Mouse (Mus musculus) hindlimb bud, embryonic 11.5 days (tissue): ENCODE measurements at regions not wholly inside any gene's neighbourhood (a gene's known extent, or its start where the extent isn't known, plus 50 kb on each side); places are given as distances from the start of the nearest gene placed in this dataset.

Experiments
- DNase-seq: peaks from one replicate; pipeline ENCODE4 v3.0.0-alpha.2; 2012; ENCODE audit warnings: low read depth, low spot score; ENCODE audit errors: extremely low spot score

GRCm38 (mm10) chr17:84888525-84888924 lies 68.0 kb upstream of the Ppm1b start:
- DNase-seq: no peak

DNA sequence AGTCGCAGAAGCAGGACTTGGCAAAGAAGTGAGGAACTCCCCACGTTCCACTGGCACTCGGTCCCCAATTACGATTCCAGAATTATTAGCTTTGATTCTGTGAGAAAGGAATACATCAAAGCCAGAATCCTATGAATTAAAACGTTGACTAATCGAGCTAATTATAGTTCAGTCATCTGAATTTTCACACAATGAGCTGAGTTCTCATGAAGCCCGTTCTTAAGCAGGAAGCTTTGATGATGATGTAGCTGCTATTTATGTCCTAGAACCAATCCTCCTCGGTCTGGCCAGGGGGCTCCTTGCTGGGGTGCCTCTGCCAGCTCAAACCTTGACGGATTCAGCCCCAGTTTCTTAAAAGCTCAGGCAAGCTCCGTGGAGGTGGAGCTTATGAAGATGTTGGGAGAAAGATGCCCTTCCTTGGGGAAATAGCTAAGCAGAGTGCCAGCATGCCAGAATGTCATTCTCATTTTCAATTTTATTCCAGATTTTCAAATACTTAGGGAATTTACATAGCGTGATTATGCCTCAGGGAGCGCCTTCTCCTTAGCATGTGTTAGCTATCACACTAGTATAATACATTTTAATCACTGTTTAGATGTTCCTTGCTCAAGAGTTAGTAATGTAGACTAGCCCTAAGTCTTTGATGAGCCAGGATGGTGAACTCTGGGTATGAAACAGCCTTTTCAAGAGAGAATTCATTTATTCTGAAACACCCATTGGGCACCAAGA lies 65.5 kb upstream of the Ppm1b start:
- DNase-seq: no peak

GRCm38 (mm10) chr17:84893273-84894033 lies 63.1 kb upstream of the Ppm1b start:
- DNase-seq: no peak

- DNase-seq: no peak
These were observed 61.0 kb upstream of the Ppm1b start for GRCm38 (mm10) chr17:84895526-84895925.

GRCm38 (mm10) chr17:84896572-84896971 lies 60.0 kb upstream of the Ppm1b start:
- DNase-seq: no peak

- DNase-seq: no peak
These were observed 58.1 kb upstream of the Ppm1b start for GRCm38 (mm10) chr17:84898407-84898806.

DNA sequence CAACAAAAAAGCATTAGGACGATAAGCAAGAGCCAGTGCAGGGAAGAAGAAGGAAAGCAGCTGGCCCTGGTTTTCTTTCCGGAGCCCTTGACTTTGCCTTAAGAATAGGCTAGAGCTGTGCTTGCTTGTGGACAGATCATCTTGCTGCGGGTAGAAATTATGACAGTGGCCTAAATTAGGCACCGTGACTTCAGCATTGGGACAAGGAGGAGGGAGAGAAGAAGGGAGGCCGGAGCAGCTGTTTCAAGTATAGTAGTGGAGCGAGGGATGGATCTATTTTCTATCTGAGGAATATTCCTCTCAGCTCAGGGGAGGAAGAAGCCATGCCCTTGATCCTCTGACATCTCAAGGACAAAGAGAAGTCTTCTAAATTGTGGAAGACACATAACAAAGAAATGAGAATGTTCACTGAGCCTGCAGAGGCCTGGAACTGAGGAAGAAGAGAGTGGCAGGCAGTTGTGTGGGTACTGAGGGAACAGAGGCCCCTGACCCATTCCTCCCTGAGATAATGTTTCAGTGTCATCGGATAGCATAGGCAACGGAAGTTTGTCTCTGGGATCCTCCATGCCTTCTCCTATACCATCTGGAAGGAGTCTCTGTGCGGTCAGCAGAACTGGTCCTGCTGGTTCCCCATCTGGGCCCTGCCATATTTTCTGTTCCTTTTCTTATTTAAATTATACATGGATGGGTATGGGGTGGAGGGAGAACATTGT lies 52.8 kb upstream of the Ppm1b start:
- DNase-seq: no peak
